Mouse (Mus musculus): ENCODE results near the gene Trpc5.

GRCm38 (mm10) chrX:144423848-144424247 is 264.1 kb downstream of the Trpc5 start:
- no peak for TF ChIP-seq CHD2 (IDR thresholded peaks at IDR 0.05; ENCODE audit: low read depth, low read length)
- TF ChIP-seq MAFK (IDR thresholded peaks at IDR 0.05; ENCODE audit: insufficient read depth, low read depth, low read length): no peak
- no peak for TF ChIP-seq ZC3H11A (IDR thresholded peaks at IDR 0.05; ENCODE audit: borderline replicate concordance, low read depth, low read length)
- TF ChIP-seq HCFC1 (IDR thresholded peaks at IDR 0.05; ENCODE audit: borderline replicate concordance, insufficient read depth, low read length): no peak
- TF ChIP-seq ZNF384 (IDR thresholded peaks at IDR 0.05; ENCODE audit: low read depth, low read length): no peak

All from ES-E14 (cell line).